ENCODE assay signal across 24 mouse cellular contexts in genomic region chr7:126348293-126348692, GRCm38 (mm10). TPM values are rescaled to one million over a fixed set of nuclear protein-coding genes. Genes with fewer than 3 reads are reported as not detected.
DNase-seq lines count a peak whose midpoint lies in the region; ATAC-seq lines count a peak whose summit lies in the region.
"Had no signal": no experiment of that assay in that cellular context is flagged by ENCODE, and none has a peak within 500 bp of the region (broad histone marks: within the 10 kb centered on the region; RNA-seq: fewer than 3 reads in every experiment).

No protein-coding gene starts in this region.

- 61% methylated on average over 8 of the region's 8 CpGs for WGBS in embryonic facial prominence, embryonic 15.5 days
- 24% methylated on average over 8 of the region's 8 CpGs for WGBS in liver, embryonic 15.5 days (ENCODE audit: insufficient replicate concordance)

- H3K4me1 ChIP-seq in megakaryocyte, embryonic 14.5 days: peaks cover 70% of the 10 kb centered on the region
- peaks cover 3% of the 10 kb centered on the region; the same call in 1 of the 2 replicates for H3K4me1 ChIP-seq in embryonic facial prominence, embryonic 15.5 days
- peaks cover 11% of the 10 kb centered on the region for H3K4me1 ChIP-seq in liver, embryonic 15.5 days (replicated peaks)
- H3K4me1 ChIP-seq: neural tube, embryonic 12.5 days had no signal

- H3K9ac ChIP-seq in embryonic facial prominence, embryonic 15.5 days: no peak overlapping the region
- H3K9ac ChIP-seq in liver, embryonic 15.5 days: no peak overlapping the region
- H3K9ac ChIP-seq: forebrain, embryonic 13.5 days; hindbrain, embryonic 13.5 days; midbrain, embryonic 15.5 days; neural tube, embryonic 12.5 days had no signal

- no peaks in the 10 kb centered on the region for H3K27me3 ChIP-seq in megakaryocyte, embryonic 14.5 days (replicated peaks)
- no peaks in the 10 kb centered on the region for H3K27me3 ChIP-seq in embryonic facial prominence, embryonic 15.5 days
- no peaks in the 10 kb centered on the region for H3K27me3 ChIP-seq in liver, embryonic 15.5 days
- H3K27me3 ChIP-seq: forebrain, embryonic 13.5 days; hindbrain, embryonic 13.5 days; midbrain, embryonic 15.5 days; neural tube, embryonic 12.5 days had no signal

- ATAC-seq in megakaryocyte, adult 5-6 weeks (ENCODE audit: poor library complexity, severe bottlenecking): no peak
- ATAC-seq in embryonic facial prominence, embryonic 15.5 days (ENCODE audit: insufficient number of reproducible peaks, low FRiP score, low TSS enrichment, low read depth): no peak
- peak; percentile 62 for ATAC-seq in liver, embryonic 15.5 days (ENCODE audit: insufficient read depth)
- ATAC-seq: forebrain, embryonic 13.5 days; inflammation-experienced regulatory T-cells, adult 6 months; midbrain, embryonic 15.5 days had no signal

- peak overlapping the region; percentile 62 for H3K4me3 ChIP-seq in megakaryocyte, embryonic 14.5 days (replicated peaks)
- no peak overlapping the region for H3K4me3 ChIP-seq in embryonic facial prominence, embryonic 15.5 days (replicated peaks)
- H3K4me3 ChIP-seq in liver, embryonic 15.5 days (replicated peaks): no peak overlapping the region
- H3K4me3 ChIP-seq: erythroblast, embryonic 14.5 days; forebrain, embryonic 13.5 days; hindbrain, embryonic 13.5 days; midbrain, embryonic 15.5 days; neural tube, embryonic 12.5 days had no signal

- no peak for DNase-seq in frontal cortex, adult 2 months (ENCODE audit: extremely low spot score in 1 of 2, low spot score in 1 of 2)
- no peak for DNase-seq in testis, postnatal 10 days (ENCODE audit: low spot score)
- no peak for DNase-seq in heart, postnatal 25 days (ENCODE audit: low spot score)
- DNase-seq: adrenal gland, postnatal 36 days; B cell, adult 2 months; cerebellum, adult 11 months; cerebellum, adult 9-11 months; heart, postnatal 14 days; kidney, adult 18-20 months; lung, adult 2 months; lung, postnatal 14 days; right cerebral cortex, postnatal 14 days; thymus, postnatal 36 days had no signal

- no peaks in the 10 kb centered on the region for H3K9me3 ChIP-seq in megakaryocyte, embryonic 14.5 days
- no peaks in the 10 kb centered on the region for H3K9me3 ChIP-seq in embryonic facial prominence, embryonic 15.5 days (replicated peaks)
- H3K9me3 ChIP-seq in liver, embryonic 15.5 days (replicated peaks): no peaks in the 10 kb centered on the region
- H3K9me3 ChIP-seq: forebrain, embryonic 13.5 days; hindbrain, embryonic 13.5 days; midbrain, embryonic 15.5 days; neural tube, embryonic 12.5 days had no signal

- intact Hi-C loops in heart, postnatal 25 days (cut with DNase I): no loop called here

- no peak overlapping the region for H3K4me2 ChIP-seq in embryonic facial prominence, embryonic 15.5 days (replicated peaks)
- no peak overlapping the region; the same call in 1 of the 2 replicates for H3K4me2 ChIP-seq in liver, embryonic 15.5 days
- H3K4me2 ChIP-seq: forebrain, embryonic 13.5 days; heart, embryonic 11.5 days; hindbrain, embryonic 13.5 days; midbrain, embryonic 15.5 days; neural tube, embryonic 12.5 days had no signal

- H3K36me3 ChIP-seq in megakaryocyte, embryonic 14.5 days (replicated peaks; ENCODE audit: low read length): no peaks in the 10 kb centered on the region
- no peaks in the 10 kb centered on the region for H3K36me3 ChIP-seq in embryonic facial prominence, embryonic 15.5 days
- no peaks in the 10 kb centered on the region for H3K36me3 ChIP-seq in liver, embryonic 15.5 days (replicated peaks)
- H3K36me3 ChIP-seq: hindbrain, embryonic 13.5 days; midbrain, embryonic 15.5 days; neural tube, embryonic 12.5 days had no signal

- H3K27ac ChIP-seq in embryonic facial prominence, embryonic 15.5 days (replicated peaks): 0 out of 2 replicates have a peak overlapping the region, but pooled peaks have one; percentile 22
- no peak overlapping the region for H3K27ac ChIP-seq in liver, embryonic 15.5 days (replicated peaks)
- H3K27ac ChIP-seq: forebrain, embryonic 13.5 days; hindbrain, embryonic 13.5 days; midbrain, embryonic 15.5 days; neural tube, embryonic 12.5 days had no signal

RNA-seq across cellular contexts. Expression of gene Lat, which starts 21.1 kb away (rescaled TPM):
- polyA plus RNA-seq in megakaryocyte, embryonic 14.5 days (2012; ENCODE audit: insufficient read depth, low replicate concordance): 715 and 927 TPM in 2 replicates
- total RNA-seq in megakaryocyte, adult 5-6 weeks (2015): 3.2 and 7.3 TPM in 2 replicates
- 3.3 and 6.3 TPM in 2 replicates for total RNA-seq in megakaryocyte, adult 5-6 weeks (2017)
- polyA plus RNA-seq in embryonic facial prominence, embryonic 15.5 days (2015; fragmentation: Nextera tagmentation; extraction: Ambion mirVana): 3.7 and 4.3 TPM in 2 replicates
- polyA plus RNA-seq in liver, embryonic 15.5 days (2015; fragmentation: Nextera tagmentation; extraction: Ambion mirVana): 5.7 and 7.0 TPM in 2 replicates
- 1.3 and 3.1 TPM in 2 replicates for polyA plus RNA-seq in frontal cortex, adult 2 months (2012; rRNA removed)
- total RNA-seq in heart, postnatal 25 days (2021): under 1 TPM; 0.67 to 0.91 TPM

RNA-seq across cellular contexts. Expression of gene Spns1, which starts 29.0 kb away (rescaled TPM):
- polyA plus RNA-seq in megakaryocyte, embryonic 14.5 days (2012; ENCODE audit: insufficient read depth, low replicate concordance): 74.6 and 153 TPM in 2 replicates
- total RNA-seq in megakaryocyte, adult 5-6 weeks (2015): 7.9 and 11.5 TPM in 2 replicates
- 6.8 and 10.6 TPM in 2 replicates for total RNA-seq in megakaryocyte, adult 5-6 weeks (2017)
- 59.7 and 62.0 TPM in 2 replicates for polyA plus RNA-seq in embryonic facial prominence, embryonic 15.5 days (2015; fragmentation: Nextera tagmentation; extraction: Ambion mirVana)
- polyA plus RNA-seq in liver, embryonic 15.5 days (2015; fragmentation: Nextera tagmentation; extraction: Ambion mirVana): 17.7 and 20.6 TPM in 2 replicates
- polyA plus RNA-seq in frontal cortex, adult 2 months (2012; rRNA removed): 148 and 159 TPM in 2 replicates
- total RNA-seq in heart, postnatal 25 days (2021): 10 to 100 TPM; 33.0 to 34.6 TPM

RNA-seq across cellular contexts. Expression of gene Nfatc2ip, which starts 48.2 kb away (rescaled TPM):
- 0.79 TPM in 1 of 2 replicates, not detected in the other for polyA plus RNA-seq in megakaryocyte, embryonic 14.5 days (2012; ENCODE audit: insufficient read depth, low replicate concordance)
- total RNA-seq in megakaryocyte, adult 5-6 weeks (2015): 10.1 and 11.7 TPM in 2 replicates
- total RNA-seq in megakaryocyte, adult 5-6 weeks (2017): 13.9 and 16.6 TPM in 2 replicates
- 2.2 and 3.2 TPM in 2 replicates for polyA plus RNA-seq in embryonic facial prominence, embryonic 15.5 days (2015; fragmentation: Nextera tagmentation; extraction: Ambion mirVana)
- polyA plus RNA-seq in liver, embryonic 15.5 days (2015; fragmentation: Nextera tagmentation; extraction: Ambion mirVana): 2.0 and 2.9 TPM in 2 replicates
- polyA plus RNA-seq in frontal cortex, adult 2 months (2012; rRNA removed): 6.6 and 6.8 TPM in 2 replicates
- total RNA-seq in heart, postnatal 25 days (2021): 1 to 10 TPM; 4.5 to 5.4 TPM

Comparison
In these comparisons a context has a peak if more than half of its experiments do, and no peak if none do; other contexts are left out.
1. RNA of gene Lat, which starts 21.1 kb away (polyA plus RNA-seq): 715 to 927 TPM in megakaryocyte, embryonic 14.5 days; 5.7 to 7.0 TPM in liver, embryonic 15.5 days, 3.7 to 4.3 TPM in embryonic facial prominence, embryonic 15.5 days and 1.3 to 3.1 TPM in frontal cortex, adult 2 months; every median in the first group is over 10 times any median in the second.